Mouse (Mus musculus): ENCODE data around the gene Xxylt1. TPM values are rescaled to one million over a fixed set of nuclear protein-coding genes. Genes with fewer than 3 reads are reported as not detected.
A peak's percentile ranks its signal among the peaks of the same experiment; 100 is the strongest.

Gene Xxylt1
- total RNA-seq, 1 experiment from 2014 or later: 8.6 TPM

GRCm38 (mm10) chr16:30977186-30977585, 104.0 kb downstream of the Xxylt1 start:
- ATAC-seq (replicated peaks; ENCODE audit: insufficient number of reproducible peaks, low FRiP score, low TSS enrichment, poor library complexity, severe bottlenecking): peak; percentile 86

- ATAC-seq (replicated peaks; ENCODE audit: insufficient number of reproducible peaks, low FRiP score, low TSS enrichment, poor library complexity, severe bottlenecking): peak; percentile 30; the same call in 1 of the 2 replicates
Measured at GRCm38 (mm10) chr16:30974549-30974948, 106.7 kb downstream of the Xxylt1 start.

GRCm38 (mm10) chr16:30973416-30973815, 107.8 kb downstream of the Xxylt1 start:
- no peak for ATAC-seq (replicated peaks; ENCODE audit: insufficient number of reproducible peaks, low FRiP score, low TSS enrichment, poor library complexity, severe bottlenecking)

GRCm38 (mm10) chr16:30971950-30972541, 109.2 kb downstream of the Xxylt1 start:
- ATAC-seq (replicated peaks; ENCODE audit: insufficient number of reproducible peaks, low FRiP score, low TSS enrichment, poor library complexity, severe bottlenecking): peak; percentile 29

GRCm38 (mm10) chr16:30969266-30970064, 111.8 kb downstream of the Xxylt1 start:
- ATAC-seq (replicated peaks; ENCODE audit: insufficient number of reproducible peaks, low FRiP score, low TSS enrichment, poor library complexity, severe bottlenecking): 0 out of 2 replicates have a peak, but pooled peaks have one; percentile 10

- peak; percentile 60 for ATAC-seq (replicated peaks; ENCODE audit: insufficient number of reproducible peaks, low FRiP score, low TSS enrichment, poor library complexity, severe bottlenecking)
Measured at GRCm38 (mm10) chr16:30968402-30969151, 112.7 kb downstream of the Xxylt1 start.

- ATAC-seq (replicated peaks; ENCODE audit: insufficient number of reproducible peaks, low FRiP score, low TSS enrichment, poor library complexity, severe bottlenecking): no peak
Measured at GRCm38 (mm10) chr16:30966684-30967083, 114.5 kb downstream of the Xxylt1 start.

GRCm38 (mm10) chr16:30964891-30965290, 116.3 kb downstream of the Xxylt1 start:
- ATAC-seq (replicated peaks; ENCODE audit: insufficient number of reproducible peaks, low FRiP score, low TSS enrichment, poor library complexity, severe bottlenecking): no peak

- no peak for ATAC-seq (replicated peaks; ENCODE audit: insufficient number of reproducible peaks, low FRiP score, low TSS enrichment, poor library complexity, severe bottlenecking)
Measured at GRCm38 (mm10) chr16:30964411-30964810, 116.8 kb downstream of the Xxylt1 start.

GRCm38 (mm10) chr16:30962515-30962914, 118.7 kb downstream of the Xxylt1 start:
- ATAC-seq (replicated peaks; ENCODE audit: insufficient number of reproducible peaks, low FRiP score, low TSS enrichment, poor library complexity, severe bottlenecking): no peak

- ATAC-seq (replicated peaks; ENCODE audit: insufficient number of reproducible peaks, low FRiP score, low TSS enrichment, poor library complexity, severe bottlenecking): no peak
Measured at GRCm38 (mm10) chr16:30961176-30961575, 120.1 kb downstream of the Xxylt1 start.

GRCm38 (mm10) chr16:30960266-30960665, 121.0 kb downstream of the Xxylt1 start:
- no peak for ATAC-seq (replicated peaks; ENCODE audit: insufficient number of reproducible peaks, low FRiP score, low TSS enrichment, poor library complexity, severe bottlenecking)

GRCm38 (mm10) chr16:30959692-30960091, 121.5 kb downstream of the Xxylt1 start:
- ATAC-seq (replicated peaks; ENCODE audit: insufficient number of reproducible peaks, low FRiP score, low TSS enrichment, poor library complexity, severe bottlenecking): no peak

GRCm38 (mm10) chr16:30956141-30956540, 125.1 kb downstream of the Xxylt1 start:
- no peak for ATAC-seq (replicated peaks; ENCODE audit: insufficient number of reproducible peaks, low FRiP score, low TSS enrichment, poor library complexity, severe bottlenecking)

- no peak for ATAC-seq (replicated peaks; ENCODE audit: insufficient number of reproducible peaks, low FRiP score, low TSS enrichment, poor library complexity, severe bottlenecking)
Measured at GRCm38 (mm10) chr16:30948636-30949035, 132.6 kb downstream of the Xxylt1 start.

GRCm38 (mm10) chr16:30948216-30948615, 133.0 kb downstream of the Xxylt1 start:
- ATAC-seq (replicated peaks; ENCODE audit: insufficient number of reproducible peaks, low FRiP score, low TSS enrichment, poor library complexity, severe bottlenecking): peak; percentile 72

- peak; percentile 32; the same call in 1 of the 2 replicates for ATAC-seq (replicated peaks; ENCODE audit: insufficient number of reproducible peaks, low FRiP score, low TSS enrichment, poor library complexity, severe bottlenecking)
Measured at GRCm38 (mm10) chr16:30944886-30945285, 136.3 kb downstream of the Xxylt1 start.

GRCm38 (mm10) chr16:30943919-30944318, 137.3 kb downstream of the Xxylt1 start:
- ATAC-seq (replicated peaks; ENCODE audit: insufficient number of reproducible peaks, low FRiP score, low TSS enrichment, poor library complexity, severe bottlenecking): no peak

GRCm38 (mm10) chr16:30940699-30941098, 140.5 kb downstream of the Xxylt1 start:
- no peak for ATAC-seq (replicated peaks; ENCODE audit: insufficient number of reproducible peaks, low FRiP score, low TSS enrichment, poor library complexity, severe bottlenecking)

All from monocyte, adult 5-6 weeks (primary cell).